Mouse (Mus musculus): ENCODE data around the gene Krtap1-4. TPM values are rescaled to one million over a fixed set of nuclear protein-coding genes. Genes with fewer than 3 reads are reported as not detected.

Krtap1-4 gene
- polyA plus RNA-seq, 1 experiment from 2014 or later, result not detected

DNA sequence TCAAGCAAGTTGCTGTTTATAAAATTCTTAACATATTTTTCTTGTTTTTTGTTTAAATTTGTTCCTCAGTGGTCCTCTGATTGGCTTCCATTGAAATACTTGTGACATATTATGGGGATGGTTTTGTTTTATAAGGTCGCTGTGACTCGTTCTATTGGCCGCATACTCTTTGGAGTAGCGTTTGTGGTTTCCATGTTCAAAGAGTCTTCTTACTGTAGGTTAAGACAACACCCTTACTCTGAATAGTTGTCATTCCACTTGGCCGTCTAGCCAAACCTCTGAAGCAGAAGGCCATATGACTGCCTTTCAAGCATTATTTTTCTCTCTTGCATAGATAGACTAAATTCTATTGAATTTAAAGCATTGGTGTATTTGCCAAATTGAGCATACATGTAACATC, 2.4 kb downstream of the Krtap1-4 start:
- Histone ChIP-seq H3K36me3 (no peaks in the 10 kb centered on the region), H3K9me3 (no peaks in the 10 kb centered on the region), H3K9ac (no peak overlapping the region), H3K27me3 (no peaks in the 10 kb centered on the region), H3K4me1 (no peaks in the 10 kb centered on the region), H3K27ac (no peak overlapping the region), H3K4me3 (no peak overlapping the region), H3K4me2 (no peak overlapping the region)
- 73% methylated on average over 5 of the region's 5 CpGs for WGBS
- ATAC-seq (ENCODE audit: borderline replicate concordance, extremely low read depth, low FRiP score, low TSS enrichment), result no peak

DNA sequence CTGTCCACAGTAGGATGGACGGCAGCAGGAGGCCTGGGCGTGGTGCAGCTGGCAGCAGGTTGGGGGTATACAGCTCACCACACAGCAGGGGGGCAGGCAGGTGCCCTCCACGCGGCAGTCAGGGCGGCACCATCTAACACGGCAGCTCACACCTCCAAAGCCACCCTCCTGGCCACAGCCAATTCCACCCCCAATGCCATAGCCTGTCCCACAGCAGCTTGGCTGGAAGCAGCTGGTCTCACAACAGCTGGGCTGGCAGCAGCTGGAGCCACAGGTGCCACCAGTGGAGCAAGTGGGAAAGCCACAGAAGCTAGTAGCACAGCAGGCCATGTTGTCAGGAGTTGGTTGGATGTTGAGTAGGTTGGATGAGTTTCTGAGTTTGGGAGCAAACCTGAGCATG, 2.8 kb downstream of the Krtap1-4 start, which contains the start of gene Krtap1-5:
Krtap1-5 (minus strand) TSS at position 381 of the 400 bp plus-strand sequence.
- Histone ChIP-seq H3K9ac (no peak within 1 kb of the TSS), H3K4me2 (no peak within 1 kb of the TSS), H3K9me3 (no peaks in the 10 kb centered on the region), H3K4me3 (no peak within 1 kb of the TSS), H3K27me3 (no peaks in the 10 kb centered on the region), H3K36me3 (no peaks in the 10 kb centered on the region), H3K27ac (no peak within 1 kb of the TSS), H3K4me1 (no peaks in the 10 kb centered on the region)
- WGBS, result 87% methylated on average over 6 of the region's 6 CpGs
- ATAC-seq (ENCODE audit: borderline replicate concordance, extremely low read depth, low FRiP score, low TSS enrichment), result no peak

DNA sequence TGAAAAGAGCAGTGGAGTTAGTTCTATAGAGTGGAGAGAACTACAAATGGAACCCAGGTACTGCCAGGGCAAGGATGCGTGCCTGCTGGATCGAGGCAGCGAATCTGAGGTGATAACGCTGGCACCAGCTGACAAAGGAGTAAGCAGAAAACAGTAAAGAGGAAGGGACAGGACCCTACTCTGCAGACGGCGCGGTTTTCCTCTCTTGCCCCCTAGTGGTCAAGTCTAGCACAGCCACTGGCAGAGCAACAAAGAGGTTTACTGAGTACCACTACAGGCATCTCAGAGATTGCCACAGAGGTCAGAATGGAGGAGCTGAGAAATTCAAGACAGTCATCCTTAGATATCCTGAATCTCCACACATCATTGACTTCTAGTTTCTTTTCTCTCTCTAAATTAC, 9.3 kb downstream of the Krtap1-4 start:
- Histone ChIP-seq H3K9ac (0 out of 2 replicates have a peak overlapping the region, but pooled peaks have one; percentile 14), H3K4me3 (no peak overlapping the region), H3K4me2 (peak overlapping the region; percentile 40; the same call in 1 of the 2 replicates), H3K27ac (no peak overlapping the region), H3K4me1 (0 out of 2 replicates have a peak, but pooled peaks cover 2% of the 10 kb centered on the region), H3K27me3 (no peaks in the 10 kb centered on the region), H3K36me3 (no peaks in the 10 kb centered on the region), H3K9me3 (no peaks in the 10 kb centered on the region)
- 2% methylated on average over 7 of the region's 7 CpGs for WGBS
- ATAC-seq (ENCODE audit: borderline replicate concordance, extremely low read depth, low FRiP score, low TSS enrichment), result peak; percentile 74; the same call in 1 of the 2 replicates

DNA sequence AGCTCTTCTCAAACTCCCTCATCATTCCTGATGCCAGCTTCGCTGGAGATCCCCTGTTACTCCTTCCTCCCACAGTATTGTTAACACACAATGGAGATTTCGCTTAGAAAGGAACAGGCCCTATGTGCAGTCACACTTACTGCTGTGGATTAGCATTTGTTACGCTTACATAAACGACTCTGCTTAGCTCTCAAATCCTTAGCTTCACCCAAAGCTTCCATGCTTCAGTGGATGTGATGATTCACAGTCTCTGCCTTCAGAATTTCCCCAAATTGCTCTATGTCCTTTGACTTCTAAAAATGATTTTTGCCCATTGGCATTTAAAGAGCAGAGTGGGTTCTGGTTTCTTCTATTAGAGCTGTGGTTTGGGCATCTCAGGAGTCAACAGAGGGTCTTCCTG, 10.3 kb downstream of the Krtap1-4 start:
- H3K9ac ChIP-seq, result no peak overlapping the region
- no peaks in the 10 kb centered on the region for H3K27me3 ChIP-seq
- H3K36me3 ChIP-seq, result no peaks in the 10 kb centered on the region
- 0 out of 2 replicates have a peak, but pooled peaks cover 2% of the 10 kb centered on the region for H3K4me1 ChIP-seq
- H3K9me3 ChIP-seq, result no peaks in the 10 kb centered on the region
- no peak overlapping the region for H3K4me3 ChIP-seq
- no peak for ATAC-seq (ENCODE audit: borderline replicate concordance, extremely low read depth, low FRiP score, low TSS enrichment)
- no peak overlapping the region for H3K4me2 ChIP-seq
- WGBS, result 54% methylated on average over 4 of the region's 4 CpGs
- no peak overlapping the region for H3K27ac ChIP-seq

DNA sequence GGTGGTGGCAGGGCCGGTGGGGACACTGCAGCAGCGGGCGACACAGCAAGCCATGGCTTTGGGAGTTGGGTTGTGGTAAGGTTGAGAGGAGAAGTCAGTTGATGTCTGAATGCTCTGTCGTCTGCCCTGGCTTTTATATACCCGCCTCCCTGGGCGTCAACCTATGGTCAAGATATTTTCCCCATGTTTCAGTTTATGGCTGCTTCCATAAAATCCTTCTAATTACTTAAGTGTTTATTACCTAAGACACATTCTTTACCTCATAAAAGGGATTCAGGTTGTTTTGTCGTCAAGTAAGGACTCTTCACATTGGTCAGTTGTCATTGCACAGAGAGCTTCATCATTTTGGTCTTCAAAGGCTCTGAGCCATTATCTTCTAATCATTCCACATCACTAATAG, 16.9 kb downstream of the Krtap1-4 start, which contains the start of gene Krtap3-1:
Krtap3-1 (minus strand) TSS at position 101 of the 400 bp plus-strand sequence.
- Histone ChIP-seq H3K9ac (no peak within 1 kb of the TSS), H3K4me3 (no peak within 1 kb of the TSS), H3K27ac (no peak within 1 kb of the TSS), H3K36me3 (no peaks in the 10 kb centered on the region), H3K9me3 (no peaks in the 10 kb centered on the region), H3K4me1 (no peaks in the 10 kb centered on the region), H3K27me3 (no peaks in the 10 kb centered on the region), H3K4me2 (no peak within 1 kb of the TSS)
- WGBS, result 88% methylated on average over 7 of the region's 7 CpGs
- ATAC-seq (ENCODE audit: borderline replicate concordance, extremely low read depth, low FRiP score, low TSS enrichment), result no peak

DNA sequence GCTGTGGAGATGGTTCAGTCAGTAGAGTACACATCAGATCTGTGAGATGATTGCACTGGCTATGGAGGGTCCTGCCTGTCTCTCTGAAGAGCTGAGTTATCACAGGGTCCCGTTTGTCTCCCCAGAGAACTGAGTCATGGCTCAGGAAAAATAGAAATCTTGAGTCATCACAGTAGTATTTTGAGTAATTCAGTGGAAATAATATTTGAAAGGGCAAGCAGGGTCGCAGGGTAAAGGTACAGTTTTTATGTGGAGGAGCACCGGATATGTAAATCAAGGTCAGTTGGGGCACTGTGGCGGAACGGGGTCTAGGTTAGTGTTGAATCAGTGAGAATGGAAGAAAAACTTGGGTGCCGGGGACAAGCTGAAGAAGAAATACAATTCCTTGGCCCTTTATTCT, 20.9 kb downstream of the Krtap1-4 start:
- Histone ChIP-seq H3K4me2 (no peak overlapping the region), H3K9ac (no peak overlapping the region), H3K36me3 (no peaks in the 10 kb centered on the region), H3K4me3 (no peak overlapping the region), H3K27ac (no peak overlapping the region), H3K9me3 (no peaks in the 10 kb centered on the region), H3K4me1 (no peaks in the 10 kb centered on the region), H3K27me3 (no peaks in the 10 kb centered on the region)
- ATAC-seq (ENCODE audit: borderline replicate concordance, extremely low read depth, low FRiP score, low TSS enrichment), result no peak
- 83% methylated on average over 6 of the region's 6 CpGs for WGBS

DNA sequence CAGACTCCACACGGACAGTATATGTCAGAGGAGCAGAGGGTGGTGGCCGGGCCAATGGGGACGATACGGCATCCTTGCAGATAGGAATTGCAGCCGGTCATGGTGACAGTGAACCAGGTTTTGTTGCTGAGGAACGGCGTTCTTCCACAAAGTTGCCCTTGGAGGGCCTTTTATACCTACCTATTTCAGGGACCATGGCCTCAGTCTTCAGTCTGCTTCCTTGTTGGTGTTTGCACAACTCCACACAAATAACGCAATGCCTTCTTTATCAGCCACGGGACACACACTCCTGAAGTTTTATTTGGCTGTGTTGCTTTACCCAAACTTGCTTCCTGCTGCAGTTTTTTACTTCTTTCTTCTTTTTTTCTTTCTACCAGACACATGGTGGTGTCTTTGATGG, 24.1 kb downstream of the Krtap1-4 start, which contains the start of gene Gm11939:
Gm11939 (minus strand) TSS at position 101 of the 400 bp plus-strand sequence.
- no peak within 1 kb of the TSS for H3K27ac ChIP-seq
- no peak within 1 kb of the TSS for H3K9ac ChIP-seq
- H3K4me3 ChIP-seq, result no peak within 1 kb of the TSS
- WGBS, result 79% methylated on average over 9 of the region's 9 CpGs
- no peaks in the 10 kb centered on the region for H3K4me1 ChIP-seq
- ATAC-seq (ENCODE audit: borderline replicate concordance, extremely low read depth, low FRiP score, low TSS enrichment), result no peak
- no peaks in the 10 kb centered on the region for H3K27me3 ChIP-seq
- no peaks in the 10 kb centered on the region for H3K9me3 ChIP-seq
- no peak within 1 kb of the TSS for H3K4me2 ChIP-seq
- H3K36me3 ChIP-seq, result no peaks in the 10 kb centered on the region

DNA sequence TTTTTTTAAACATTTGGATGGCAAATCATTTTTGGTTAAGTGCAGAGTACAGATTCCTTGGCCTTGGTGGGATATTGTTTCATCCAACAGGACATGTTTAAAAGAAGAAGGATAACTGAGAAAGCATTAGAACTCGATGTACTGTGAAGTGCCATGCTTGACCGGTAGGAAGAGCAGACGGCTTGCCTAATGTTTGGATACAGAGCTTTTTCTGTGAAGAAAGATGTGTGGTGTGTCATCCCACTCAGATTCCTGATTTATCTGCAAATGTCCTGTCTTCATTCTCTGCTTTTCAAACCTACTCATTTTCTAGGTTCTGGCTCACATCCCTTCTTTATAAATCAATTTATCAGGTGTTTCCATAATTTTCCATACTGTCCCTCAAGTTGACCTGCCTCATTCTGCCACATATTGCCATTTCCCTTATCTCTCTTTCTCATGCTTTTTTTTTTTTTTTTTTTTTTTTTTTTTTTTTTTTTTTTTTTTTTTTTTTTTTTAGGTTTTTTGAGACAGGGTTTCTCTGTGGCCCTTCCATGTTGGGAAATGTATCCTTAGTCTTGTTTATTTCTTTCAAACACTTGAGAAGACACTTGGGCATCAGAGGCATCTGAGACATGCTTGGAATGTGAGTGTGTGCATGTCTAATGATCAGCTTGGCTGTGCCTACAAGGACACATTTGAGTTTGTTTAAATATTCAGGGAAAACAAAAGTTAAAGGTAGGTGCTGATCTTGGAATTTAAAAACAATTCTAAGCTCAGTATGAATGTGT, 25.3 kb downstream of the Krtap1-4 start:
- H3K9ac ChIP-seq, result no peak overlapping the region
- no peak overlapping the region for H3K4me3 ChIP-seq
- H3K27me3 ChIP-seq, result no peaks in the 10 kb centered on the region
- no peaks in the 10 kb centered on the region for H3K9me3 ChIP-seq
- no peak overlapping the region for H3K27ac ChIP-seq
- 49% methylated on average over 3 of the region's 3 CpGs for WGBS
- no peak overlapping the region for H3K4me2 ChIP-seq
- no peak for ATAC-seq (ENCODE audit: borderline replicate concordance, extremely low read depth, low FRiP score, low TSS enrichment)
- H3K4me1 ChIP-seq, result no peaks in the 10 kb centered on the region
- no peaks in the 10 kb centered on the region for H3K36me3 ChIP-seq

DNA sequence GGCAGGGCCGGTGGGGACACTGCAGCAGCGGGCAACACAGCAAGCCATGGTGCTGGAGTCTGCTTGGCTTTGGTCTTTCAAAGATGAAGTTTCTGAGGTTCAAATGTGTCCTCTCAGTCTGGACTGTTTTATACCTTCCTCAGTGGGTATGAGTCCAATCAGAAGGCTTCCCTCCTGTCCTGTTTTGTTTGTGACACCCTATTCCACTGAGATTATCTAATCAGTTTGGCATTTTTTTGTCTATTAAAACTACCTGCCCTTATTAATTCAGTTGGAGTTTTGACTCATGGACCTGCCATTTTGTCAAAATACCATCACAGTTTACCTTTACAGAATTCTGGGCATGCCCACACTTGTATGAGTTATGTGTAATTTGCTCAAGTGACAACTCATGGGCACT, 26.7 kb downstream of the Krtap1-4 start, which contains the start of gene Krtap3-2:
Krtap3-2 (minus strand) TSS at position 101 of the 400 bp plus-strand sequence.
- 73% methylated on average over 2 of the region's 2 CpGs for WGBS

DNA sequence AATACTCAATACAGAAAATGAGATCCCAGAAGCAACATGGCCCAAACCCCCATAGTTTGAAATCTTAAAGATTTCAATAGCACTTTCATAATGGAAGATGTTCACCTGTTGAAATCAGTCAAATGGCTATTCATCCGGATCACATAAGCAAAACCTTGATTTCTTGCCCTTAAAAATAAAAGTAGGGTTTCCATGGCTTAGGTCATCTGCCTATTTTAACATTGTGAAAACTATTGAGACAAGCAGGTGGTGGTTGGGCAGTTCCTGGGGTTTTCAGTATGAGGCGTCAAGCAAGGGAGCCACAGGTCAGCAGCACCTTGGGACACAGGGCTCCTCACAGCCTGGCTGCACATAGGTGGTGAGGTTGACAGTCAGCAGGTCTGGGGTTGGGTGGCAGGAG, 27.3 kb downstream of the Krtap1-4 start:
- no peak overlapping the region for H3K4me3 ChIP-seq
- no peaks in the 10 kb centered on the region for H3K27me3 ChIP-seq
- no peak overlapping the region for H3K4me2 ChIP-seq
- H3K9me3 ChIP-seq, result no peaks in the 10 kb centered on the region
- no peaks in the 10 kb centered on the region for H3K36me3 ChIP-seq
- H3K9ac ChIP-seq, result no peak overlapping the region
- ATAC-seq (ENCODE audit: borderline replicate concordance, extremely low read depth, low FRiP score, low TSS enrichment), result no peak
- WGBS, result 82% methylated on average over 2 of the region's 2 CpGs
- no peaks in the 10 kb centered on the region for H3K4me1 ChIP-seq
- no peak overlapping the region for H3K27ac ChIP-seq

More for the DNA sequence above, 26.7 kb downstream of the Krtap1-4 start, which contains the start of gene Krtap3-2:
- no peaks in the 10 kb centered on the region for H3K36me3 ChIP-seq
- no peak within 1 kb of the TSS for H3K9ac ChIP-seq
- H3K27ac ChIP-seq, result no peak within 1 kb of the TSS
- no peak for ATAC-seq (ENCODE audit: borderline replicate concordance, extremely low read depth, low FRiP score, low TSS enrichment)
- H3K27me3 ChIP-seq, result no peaks in the 10 kb centered on the region
- H3K4me2 ChIP-seq, result no peak within 1 kb of the TSS
- H3K9me3 ChIP-seq, result no peaks in the 10 kb centered on the region
- no peak within 1 kb of the TSS for H3K4me3 ChIP-seq
- H3K4me1 ChIP-seq, result no peaks in the 10 kb centered on the region

DNA sequence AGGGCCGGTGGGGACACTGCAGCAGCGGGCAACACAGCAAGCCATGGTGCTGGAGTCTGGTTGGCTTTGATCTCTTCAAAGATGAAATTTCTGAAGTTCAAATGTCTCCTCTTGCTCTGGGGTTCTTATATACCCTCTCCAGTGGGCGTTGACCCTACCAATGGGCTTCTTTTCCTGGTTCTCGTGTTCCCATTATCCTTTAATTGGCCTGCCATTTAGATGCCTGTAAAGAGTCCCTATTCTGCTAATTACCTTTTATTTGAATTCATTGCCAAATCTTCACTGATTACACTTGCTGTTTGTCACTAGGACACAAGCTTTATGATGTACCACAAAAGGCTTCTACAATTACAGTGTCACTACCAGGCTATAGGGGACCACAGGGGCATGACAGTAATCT, 32.7 kb downstream of the Krtap1-4 start, which contains the start of gene Krtap3-3:
Krtap3-3 (minus strand) TSS at position 101 of the 400 bp plus-strand sequence.
- ATAC-seq (ENCODE audit: borderline replicate concordance, extremely low read depth, low FRiP score, low TSS enrichment), result no peak
- 59% methylated on average over 4 of the region's 4 CpGs for WGBS

DNA sequence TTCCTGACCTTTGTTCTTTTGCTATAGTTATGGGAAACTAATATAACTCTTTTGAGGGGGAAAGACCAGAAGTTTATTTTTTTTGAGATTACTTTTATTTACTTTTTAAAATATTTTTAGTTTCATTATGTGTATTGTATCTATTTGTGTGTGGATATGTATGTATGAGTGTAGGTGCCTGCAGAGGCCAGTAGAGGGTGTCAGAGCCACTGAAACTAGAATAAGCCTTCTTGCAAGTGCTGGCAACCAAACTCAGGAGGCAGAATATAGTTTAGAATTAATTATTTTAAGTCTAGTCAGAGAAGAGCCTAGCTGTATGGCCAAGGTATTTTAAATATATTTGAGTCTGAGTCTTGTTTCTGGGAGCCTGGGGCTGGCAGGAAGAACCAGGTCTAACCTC, 35.6 kb downstream of the Krtap1-4 start:
- Histone ChIP-seq H3K9ac (no peak overlapping the region), H3K36me3 (no peaks in the 10 kb centered on the region), H3K4me1 (no peaks in the 10 kb centered on the region), H3K4me2 (no peak overlapping the region), H3K27me3 (no peaks in the 10 kb centered on the region), H3K27ac (no peak overlapping the region), H3K9me3 (no peaks in the 10 kb centered on the region), H3K4me3 (no peak overlapping the region)
- ATAC-seq (ENCODE audit: borderline replicate concordance, extremely low read depth, low FRiP score, low TSS enrichment), result no peak

More for the DNA sequence above, 32.7 kb downstream of the Krtap1-4 start, which contains the start of gene Krtap3-3:
- Histone ChIP-seq H3K4me1 (no peaks in the 10 kb centered on the region), H3K9me3 (no peaks in the 10 kb centered on the region), H3K27me3 (no peaks in the 10 kb centered on the region), H3K4me2 (no peak within 1 kb of the TSS), H3K4me3 (no peak within 1 kb of the TSS), H3K27ac (no peak within 1 kb of the TSS), H3K36me3 (no peaks in the 10 kb centered on the region), H3K9ac (no peak within 1 kb of the TSS)
